Mouse (Mus musculus) embryo, embryonic 11 days (tissue): ENCODE results near the gene Srsf3.
"Not testable (repeated sequence)": the region's sequence is repeated elsewhere in the genome, so short reads cannot be mapped to it uniquely, and the experiment has no call there.

Experiments
- DNase-seq: peaks from one replicate; pipeline ENCODE4 v3.0.0-alpha.2; 2015

Srsf3 gene

DNA sequence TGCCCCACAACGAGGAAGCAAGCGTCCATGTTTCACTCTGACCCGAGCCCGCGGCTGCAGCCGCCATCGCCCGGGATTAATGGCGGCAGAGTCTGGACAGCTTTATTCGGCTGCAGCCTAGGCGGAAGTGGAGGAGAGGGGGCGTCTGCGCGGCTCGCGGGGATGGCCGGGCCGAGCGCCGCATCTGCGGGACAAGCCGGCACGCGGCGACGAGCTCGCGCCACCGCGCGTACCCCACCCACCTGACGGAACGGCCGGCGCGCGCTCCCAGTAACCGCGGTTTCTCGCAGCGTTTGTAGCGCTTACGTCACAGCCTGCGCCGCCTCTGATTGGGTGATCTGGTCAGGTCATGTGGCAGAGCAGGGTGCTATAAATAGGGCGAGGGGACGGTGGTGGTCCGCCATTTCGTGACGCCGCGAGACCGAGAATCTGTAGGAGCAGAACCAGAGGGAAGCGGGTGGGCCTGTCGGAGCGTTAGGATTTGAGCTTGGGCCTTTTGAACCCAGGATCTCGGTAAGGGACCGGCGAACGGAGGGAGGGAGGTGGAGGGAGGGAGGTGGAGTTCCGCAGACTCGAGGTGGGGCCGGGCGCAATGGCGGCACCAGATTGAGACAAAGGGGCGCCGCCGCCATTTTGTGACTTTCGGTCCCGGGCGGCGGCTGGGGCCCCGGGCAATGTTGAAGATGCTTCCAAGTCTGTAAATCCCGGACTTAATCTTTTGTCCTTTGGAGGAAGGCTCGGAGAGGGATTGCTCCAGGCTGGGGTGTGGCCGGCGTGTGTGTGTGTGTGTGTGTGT lies at the start of gene Srsf3:
Gene Srsf3, plus strand, starts transcription at position 355 of the 796 bp plus-strand sequence.
- DNase-seq = peak; percentile 100

DNA sequence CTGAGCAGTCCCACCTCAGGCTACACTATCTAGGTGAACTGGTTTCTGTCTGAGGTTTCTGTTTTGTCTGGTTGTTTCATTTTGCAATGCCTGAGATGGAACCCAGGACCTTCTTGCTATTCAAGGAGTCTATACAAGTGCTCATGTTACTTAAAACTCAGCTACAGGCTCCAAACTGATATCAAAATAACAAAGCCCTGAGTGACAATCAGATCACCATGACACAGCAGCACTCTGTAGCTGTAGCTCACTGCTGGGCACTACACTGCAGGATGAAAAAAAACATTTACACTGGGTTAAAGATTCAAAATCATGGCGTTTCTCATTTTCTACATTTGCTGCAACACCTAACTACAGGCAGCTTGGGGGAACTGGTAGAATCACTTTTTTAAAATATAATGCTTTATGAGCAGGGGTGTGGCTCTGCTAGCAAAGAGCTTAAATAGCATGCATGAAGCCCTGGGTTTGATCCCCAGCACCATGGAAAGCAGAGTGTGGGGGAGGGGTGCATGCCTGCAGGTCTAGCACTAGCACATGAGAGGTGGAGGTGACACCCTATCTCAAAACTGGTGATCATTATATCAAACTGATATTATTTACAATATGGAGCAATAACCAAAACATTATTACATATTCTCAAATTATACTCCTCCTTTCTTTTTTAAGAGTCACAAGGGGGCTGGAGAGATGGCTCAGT lies 47.6 kb upstream of the Srsf3 start:
- no peak for DNase-seq

GRCm38 (mm10) chr17:28986833-28987232 lies 45.6 kb upstream of the Srsf3 start:
- DNase-seq = peak; percentile 39

DNA sequence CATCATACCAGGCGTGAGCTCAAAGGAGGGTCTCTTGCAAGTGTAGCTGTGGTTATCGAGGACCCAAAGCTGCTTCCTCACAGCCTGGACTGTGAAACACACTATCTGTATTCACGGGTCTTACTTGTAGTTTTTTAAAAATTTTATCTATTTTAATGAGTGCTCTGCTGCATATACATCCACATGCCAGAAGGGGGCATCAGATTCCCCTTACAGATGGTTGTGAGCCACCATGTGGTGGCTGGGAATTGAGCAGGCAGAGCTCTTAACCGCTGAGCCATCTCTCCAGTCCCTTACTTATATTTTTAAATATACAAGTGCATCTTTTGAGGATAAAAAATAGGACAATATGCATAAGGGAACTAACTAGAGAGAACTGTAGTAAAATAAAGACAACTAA lies 44.7 kb upstream of the Srsf3 start:
- peak; percentile 72 for DNase-seq

DNA sequence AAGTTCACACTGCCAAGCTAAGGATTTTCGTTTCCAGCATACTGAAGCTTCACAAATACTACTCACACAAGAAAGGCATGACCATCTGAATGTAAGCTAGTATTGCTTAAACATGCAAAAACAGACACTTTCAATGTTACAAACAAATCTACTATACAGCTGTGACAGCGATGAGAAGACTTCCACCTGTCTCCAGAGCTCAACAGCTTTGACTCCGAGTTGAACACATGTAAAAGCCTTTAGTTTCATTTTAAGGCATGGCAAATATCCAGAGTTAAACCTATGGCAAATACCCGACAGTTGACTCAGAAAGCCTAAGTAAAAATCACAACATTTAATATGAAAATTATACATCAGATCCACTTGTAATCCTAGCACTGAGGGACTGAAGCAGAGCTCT lies 44.1 kb upstream of the Srsf3 start:
- no peak for DNase-seq

DNA sequence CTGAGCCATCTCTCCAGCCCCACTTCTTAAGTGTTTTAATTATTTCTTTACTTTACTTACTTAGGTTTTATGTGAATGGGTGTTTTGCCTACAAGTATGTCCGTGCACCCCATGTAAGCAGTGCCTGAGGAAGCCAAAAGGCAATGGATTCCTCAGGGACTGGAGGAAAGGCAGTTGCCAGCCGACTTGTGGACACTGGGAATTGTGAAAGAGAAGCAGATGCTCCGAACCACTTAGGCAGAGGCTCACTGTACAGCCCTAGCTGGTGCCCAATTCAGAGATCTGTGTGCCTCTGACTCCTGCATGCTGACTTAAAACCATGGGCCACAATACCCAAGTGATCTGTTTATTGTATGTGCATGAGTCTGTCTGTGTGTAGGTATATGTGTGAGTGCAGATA lies 43.4 kb upstream of the Srsf3 start:
- no peak for DNase-seq

DNA sequence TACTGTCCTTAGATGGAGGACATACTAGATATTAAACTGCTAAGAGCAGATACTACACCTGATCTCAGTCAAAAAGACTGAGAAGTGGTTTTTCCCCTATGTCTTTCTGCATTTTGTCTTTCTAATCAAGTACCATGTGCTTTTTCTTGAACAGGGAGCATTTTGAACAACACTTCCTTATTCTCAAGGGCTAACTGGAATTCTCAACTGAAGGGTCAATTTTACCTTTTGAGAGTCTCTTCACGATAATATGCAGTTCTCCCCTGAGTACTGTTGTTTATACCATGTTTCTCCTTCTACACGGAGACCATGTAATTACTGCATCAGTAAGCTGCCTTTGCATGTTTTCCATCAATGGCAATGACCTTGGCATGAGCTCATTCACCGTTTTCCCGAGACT lies 42.4 kb upstream of the Srsf3 start:
- no peak for DNase-seq

DNA sequence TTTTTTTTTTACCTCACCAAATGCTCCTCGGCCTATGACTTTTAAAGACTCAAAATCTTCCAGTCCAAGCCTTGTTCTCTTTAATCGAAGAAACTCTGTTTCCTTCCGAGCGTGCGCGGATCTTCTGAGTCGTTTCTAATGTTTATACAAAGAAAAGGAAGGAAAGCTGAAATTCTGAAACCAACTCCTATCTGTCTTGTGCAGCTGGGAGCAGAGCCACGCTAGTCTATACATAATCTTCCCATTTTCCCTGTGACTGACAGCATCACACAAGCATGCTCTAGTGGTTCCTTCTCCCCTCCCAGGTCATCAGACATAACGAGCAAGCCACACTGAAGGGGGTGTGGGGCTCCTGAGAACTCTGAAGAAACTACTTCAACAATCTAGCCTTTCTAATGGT lies 41.1 kb upstream of the Srsf3 start:
- no peak for DNase-seq

GRCm38 (mm10) chr17:28992105-28992504 lies 40.3 kb upstream of the Srsf3 start:
- no peak for DNase-seq

DNA sequence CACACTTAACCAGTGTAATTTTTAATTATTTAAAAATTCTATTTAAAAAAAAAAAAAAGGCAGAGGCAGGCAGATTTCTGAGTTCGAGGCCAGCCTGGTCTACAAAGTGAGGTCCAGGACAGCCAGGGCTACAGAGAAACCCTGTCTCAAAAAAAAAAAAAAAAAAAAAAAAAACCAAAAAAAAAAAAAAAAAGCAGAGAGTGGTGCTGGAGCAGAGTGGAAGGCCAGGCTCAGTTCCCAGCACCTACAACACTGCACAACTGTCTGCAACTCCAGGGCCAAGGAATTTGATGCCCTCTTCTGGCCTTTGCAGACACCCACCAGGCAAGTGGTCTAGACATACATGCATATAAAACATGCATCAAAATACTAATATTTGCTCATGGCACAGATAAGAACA lies 39.4 kb upstream of the Srsf3 start:
- DNase-seq = not testable (repeated sequence)

GRCm38 (mm10) chr17:28994615-28995014 lies 37.8 kb upstream of the Srsf3 start:
- DNase-seq = no peak

- DNase-seq = no peak
These were observed 32.0 kb upstream of the Srsf3 start for GRCm38 (mm10) chr17:29000465-29000864.

- no peak for DNase-seq
These were observed 28.7 kb upstream of the Srsf3 start for GRCm38 (mm10) chr17:29003740-29004139.

DNA sequence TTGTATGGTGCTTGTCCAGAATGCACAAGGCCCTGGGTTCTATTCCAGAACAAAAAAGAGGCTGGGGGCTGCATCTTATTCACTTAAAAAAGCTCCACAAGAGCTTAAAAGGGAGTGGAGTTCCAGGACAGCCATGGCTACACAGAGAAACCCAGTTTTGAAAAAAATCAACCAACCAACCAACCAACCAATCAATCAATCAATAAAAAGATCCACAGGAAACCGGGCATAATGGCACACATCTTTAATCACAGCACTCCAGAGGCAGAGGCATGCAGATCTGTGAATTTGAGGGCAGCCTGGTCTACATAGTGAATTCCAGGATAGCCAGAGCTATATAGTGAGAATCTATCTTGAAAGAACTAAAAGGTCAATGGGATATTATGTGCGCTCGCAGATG lies 27.4 kb upstream of the Srsf3 start:
- no peak for DNase-seq

DNA sequence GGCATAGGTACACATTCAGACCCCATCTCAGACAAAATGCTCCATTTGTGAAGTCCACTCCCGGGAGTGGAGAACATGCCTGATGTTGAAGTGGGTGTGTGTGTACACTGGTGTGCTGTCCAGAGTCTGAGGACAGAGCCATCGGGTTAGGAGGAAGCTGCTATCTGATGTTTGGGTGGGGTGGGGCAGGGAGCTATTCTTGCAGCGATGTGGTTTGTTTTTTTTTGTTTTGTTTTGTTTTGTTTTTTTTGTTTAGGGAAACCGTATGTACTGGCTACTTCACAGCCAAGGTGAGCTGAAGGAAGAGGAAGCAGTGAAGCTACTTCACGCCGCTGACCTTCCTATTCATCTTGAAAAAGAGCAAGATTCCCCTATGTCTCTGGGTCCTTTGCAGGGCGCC lies 25.6 kb upstream of the Srsf3 start:
- no peak for DNase-seq

DNA sequence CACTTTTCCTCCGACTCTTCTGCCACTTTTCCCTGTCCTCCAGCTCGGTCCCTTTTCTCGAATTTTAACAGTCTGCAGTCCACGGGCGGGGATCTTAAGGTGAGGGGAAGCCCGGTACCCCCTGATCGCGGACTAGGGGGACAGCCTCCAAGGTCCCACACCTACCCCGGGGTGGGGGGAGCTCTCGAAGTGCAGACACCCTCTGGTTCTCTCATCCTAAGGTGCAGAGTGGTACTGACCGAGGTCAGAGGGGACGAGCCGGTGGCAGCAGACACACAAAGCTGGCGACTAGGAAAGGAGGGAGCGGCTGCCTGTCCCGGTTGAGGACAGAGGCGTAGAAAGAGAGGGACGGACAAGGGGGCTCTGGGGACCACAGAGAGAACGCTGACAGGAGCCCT lies 25.2 kb upstream of the Srsf3 start:
- no peak for DNase-seq

DNA sequence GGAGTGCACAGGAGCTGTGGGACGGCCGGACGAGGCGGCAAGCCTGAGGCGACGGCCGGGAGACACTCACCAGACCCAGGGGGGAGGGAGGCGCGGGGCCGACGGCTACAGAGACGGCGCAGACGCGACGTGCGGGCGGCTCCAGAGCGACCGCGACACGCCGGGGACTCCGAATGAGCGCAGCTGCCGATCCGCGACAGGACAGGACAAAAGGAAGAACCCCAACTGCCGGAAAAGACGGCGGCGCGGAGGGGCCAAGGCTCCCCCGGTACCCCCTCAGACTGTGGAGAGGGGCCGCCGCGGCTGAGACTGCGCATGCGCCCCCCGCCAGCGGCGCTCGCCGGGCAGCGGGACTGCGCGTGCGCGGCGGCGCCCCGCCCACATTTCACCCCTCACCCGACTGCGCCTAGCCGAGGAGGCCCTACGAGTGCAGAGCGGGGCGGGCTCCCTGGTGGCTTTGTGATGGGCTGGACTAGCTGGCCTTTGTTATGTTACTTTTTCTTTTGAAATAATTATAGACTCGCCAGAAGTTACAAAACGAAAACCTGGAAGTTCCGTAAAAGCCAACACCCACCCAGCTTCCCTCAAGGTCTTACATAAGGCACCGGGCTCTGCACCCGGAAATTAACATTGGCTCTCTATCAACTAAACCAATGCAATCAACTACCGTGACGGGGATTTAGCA lies 24.6 kb upstream of the Srsf3 start, which contains the start of gene Stk38:
Gene Stk38, minus strand, starts transcription at position 355 of the 685 bp plus-strand sequence.
- peak; percentile 90 for DNase-seq

- DNase-seq = no peak
These were observed 24.1 kb upstream of the Srsf3 start for GRCm38 (mm10) chr17:29008326-29008650.

- DNase-seq = no peak
These were observed 23.2 kb upstream of the Srsf3 start for GRCm38 (mm10) chr17:29009181-29009580.

DNA sequence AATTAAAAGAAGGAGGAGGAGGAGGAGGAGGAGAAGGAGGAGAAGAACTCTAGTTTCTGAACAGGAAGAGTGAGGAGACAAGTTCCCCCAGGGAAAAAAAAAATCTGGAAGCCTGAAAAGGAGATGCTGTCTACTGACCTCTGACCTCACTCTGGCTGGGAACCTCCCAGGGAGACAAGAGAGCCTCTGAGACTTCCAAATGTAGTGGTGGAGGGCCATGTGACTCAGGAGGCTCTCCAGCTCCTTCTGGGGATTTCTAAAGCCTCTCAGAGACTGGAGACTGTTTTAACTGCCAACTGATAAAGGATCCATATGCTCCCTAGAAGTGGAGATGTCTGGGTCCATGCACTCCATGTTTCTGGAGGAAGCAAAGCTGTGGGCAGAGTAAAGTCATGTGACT lies 18.2 kb upstream of the Srsf3 start:
- peak; percentile 45 for DNase-seq

DNA sequence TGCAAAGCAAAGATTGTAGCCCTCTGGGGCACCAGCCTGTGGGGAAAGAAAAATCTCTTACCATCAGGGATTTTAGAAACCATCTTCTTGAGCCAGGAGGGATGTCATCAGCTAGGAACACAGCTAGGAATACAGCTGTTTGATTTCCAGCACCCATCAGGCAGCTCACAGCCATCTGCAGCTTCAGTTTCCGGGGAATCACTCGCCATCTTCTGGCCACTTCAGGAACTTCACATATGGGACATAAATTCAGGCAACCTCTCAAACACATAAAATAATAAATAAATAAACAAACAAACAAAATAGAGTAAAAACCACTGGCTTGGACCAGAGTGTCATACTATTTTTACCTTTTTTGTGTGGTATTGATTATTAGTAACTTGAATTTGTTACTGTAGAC lies 16.8 kb upstream of the Srsf3 start:
- DNase-seq = peak; percentile 54

DNA sequence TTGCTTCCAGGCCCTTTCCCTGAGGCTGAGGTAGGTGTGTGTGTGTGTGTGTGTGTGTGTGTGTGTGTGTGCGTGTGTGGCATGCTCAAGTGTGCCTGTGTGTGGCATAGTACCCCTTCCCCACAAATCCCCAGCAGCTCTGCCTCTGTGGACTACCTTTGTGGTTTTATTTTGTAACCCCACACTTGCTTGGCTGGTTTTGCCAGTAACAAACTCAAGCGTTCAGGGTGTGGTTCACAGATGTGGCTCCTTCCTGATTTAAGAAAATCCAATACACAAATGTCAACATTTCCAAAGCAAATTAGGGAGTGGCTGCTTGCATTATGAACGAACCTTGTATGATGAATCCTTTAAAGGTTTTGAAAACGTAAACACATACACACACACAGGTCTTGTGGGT lies 15.7 kb upstream of the Srsf3 start:
- DNase-seq = no peak

- DNase-seq = peak; percentile 62
These were observed 14.0 kb upstream of the Srsf3 start for GRCm38 (mm10) chr17:29018292-29018984.
